Mouse (Mus musculus): ENCODE data around the gene Ucn2.

DNA sequence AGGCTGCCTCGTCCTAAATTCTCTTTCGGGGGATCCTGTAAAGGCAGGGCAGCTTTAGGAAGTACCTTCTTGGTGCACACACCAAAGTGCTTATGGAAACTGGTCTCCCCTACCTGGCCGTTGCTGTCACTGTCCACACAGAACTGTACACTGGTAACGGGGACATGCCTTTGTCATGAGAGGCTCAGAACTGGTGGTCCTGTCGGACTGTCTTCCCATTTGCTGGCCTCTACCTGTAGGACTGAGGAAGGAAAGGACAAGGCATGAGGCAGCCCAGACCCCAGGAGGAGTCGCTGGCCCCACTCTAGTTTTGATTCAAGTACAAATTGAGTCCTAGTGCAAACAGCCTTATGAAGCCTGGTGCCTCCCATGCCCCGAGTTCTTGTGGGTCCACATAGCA lies 45.2 kb downstream of the Ucn2 start:
- TF ChIP-seq EP300 (optimal IDR thresholded peaks at IDR 0.05) = no peak
- TF ChIP-seq CTCF (IDR thresholded peaks at IDR 0.05; ENCODE audit: low read depth) = no peak
